Mouse (Mus musculus) liver, embryonic 11.5 days (tissue): ENCODE measurements around the gene Zfp385c. TPM values are rescaled to one million over a fixed set of nuclear protein-coding genes. Genes with fewer than 3 reads are reported as not detected.
"Not testable (repeated sequence)": the region's sequence is repeated elsewhere in the genome, so short reads cannot be mapped to it uniquely, and the experiment has no call there.

Source experiments
- ATAC-seq: fragments of 200-750 bp; cut with Nextera tagmentation; replicated peaks from 2 replicates; pipeline ENCODE4 v1.8.0; 2017; ENCODE audit warnings: moderate number of reproducible peaks, mild to moderate bottlenecking, moderate TSS enrichment, moderate library complexity; ENCODE audit not compliant: low FRiP score
- DNase-seq: peaks from one replicate; pipeline ENCODE4 v3.0.0-alpha.2; 2017; ENCODE audit warnings: low spot score
- H3K27ac ChIP-seq: fragments of 300-500 bp; sonication (generic); 2 replicates; pipeline ENCODE4 v1.5.1; 2014; ENCODE audit warnings: mild to moderate bottlenecking, low read depth, low read length, control low read depth
- H3K27me3 ChIP-seq: fragments of 300-500 bp; sonication (generic); replicated peaks from 2 replicates; pipeline ENCODE4 v1.6.1; 2014; ENCODE audit warnings: low read length, mixed read lengths; ENCODE audit not compliant: control insufficient read depth, insufficient read depth
- H3K36me3 ChIP-seq: fragments of 300-500 bp; sonication (generic); 2 replicates; pipeline ENCODE4 v1.6.1; 2014; ENCODE audit warnings: mild to moderate bottlenecking, low read length, moderate library complexity, mixed read lengths; ENCODE audit not compliant: control insufficient read depth, insufficient read depth
- H3K4me1 ChIP-seq: fragments of 300-500 bp; sonication (generic); replicated peaks from 2 replicates; pipeline ENCODE4 v1.6.1; 2014; ENCODE audit warnings: low read length, mixed read lengths; ENCODE audit not compliant: control insufficient read depth, insufficient read depth
- H3K4me2 ChIP-seq: fragments of 300-500 bp; sonication (generic); 2 replicates; pipeline ENCODE4 v1.6.1; 2014; ENCODE audit warnings: mild to moderate bottlenecking, control low read depth, moderate library complexity
- H3K4me3 ChIP-seq: fragments of 300-500 bp; sonication (generic); 2 replicates; pipeline ENCODE4 v1.5.1; 2014; ENCODE audit warnings: low read depth, low read length, control low read depth
- H3K9ac ChIP-seq: fragments of 300-500 bp; sonication (generic); 2 replicates; pipeline ENCODE4 v1.6.1; 2014; ENCODE audit warnings: low read depth, low read length, control low read depth
- H3K9me3 ChIP-seq: fragments of 300-500 bp; sonication (generic); 2 replicates; pipeline ENCODE4 v1.6.1; 2016; ENCODE audit warnings: low read length, inconsistent platforms, mixed read lengths; ENCODE audit not compliant: control insufficient read depth
- WGBS: fragments of 180-500 bp; shearing (Covaris S2); extraction: QIAGEN DNeasy Blood & Tissue Kit; methylation state at CpG from one replicate; pipeline ENCODE4 v1.1.7; 2014; 5-methylcytosine and 5-hydroxymethylcytosine counted together
- polyA plus RNA-seq: library from polyadenylated mRNA; unstranded; fragments of >200 nt; fragmentation: Nextera tagmentation; extraction: Ambion mirVana; gene quantifications from 2 replicates; pipeline ENCODE4 v1.2.1, GENCODE M21; 2014

Gene Zfp385c
- polyA plus RNA-seq, 1 experiment from 2014 or later = not detected

DNA sequence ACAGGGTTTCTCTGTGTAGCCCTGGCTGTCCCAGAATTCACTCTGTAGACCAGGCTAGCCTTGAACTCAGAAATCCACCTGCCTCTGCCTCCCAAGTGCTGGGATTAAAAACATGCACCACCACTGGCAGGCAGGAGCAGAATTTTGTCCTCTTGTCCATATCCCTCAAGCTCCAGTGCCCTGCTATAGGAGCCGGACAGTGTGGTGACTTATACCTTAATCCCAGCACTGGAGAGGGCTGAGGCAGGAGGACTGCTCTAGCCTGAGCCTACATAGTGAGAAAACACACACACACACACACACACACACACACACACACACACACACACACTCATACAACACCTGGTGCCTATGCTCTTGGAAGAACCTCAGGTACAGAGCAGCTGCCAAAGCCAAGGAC lies 109.8 kb downstream of the Zfp385c start:
- not testable (repeated sequence) for H3K4me1 ChIP-seq, DNase-seq, ATAC-seq, H3K9ac ChIP-seq, H3K4me3 ChIP-seq, H3K27me3 ChIP-seq, H3K4me2 ChIP-seq, H3K9me3 ChIP-seq, H3K27ac ChIP-seq
- H3K36me3 ChIP-seq = peaks cover 52% of the 10 kb centered on the region
- 100% methylated on average over 1 of the region's 1 CpGs for WGBS

DNA sequence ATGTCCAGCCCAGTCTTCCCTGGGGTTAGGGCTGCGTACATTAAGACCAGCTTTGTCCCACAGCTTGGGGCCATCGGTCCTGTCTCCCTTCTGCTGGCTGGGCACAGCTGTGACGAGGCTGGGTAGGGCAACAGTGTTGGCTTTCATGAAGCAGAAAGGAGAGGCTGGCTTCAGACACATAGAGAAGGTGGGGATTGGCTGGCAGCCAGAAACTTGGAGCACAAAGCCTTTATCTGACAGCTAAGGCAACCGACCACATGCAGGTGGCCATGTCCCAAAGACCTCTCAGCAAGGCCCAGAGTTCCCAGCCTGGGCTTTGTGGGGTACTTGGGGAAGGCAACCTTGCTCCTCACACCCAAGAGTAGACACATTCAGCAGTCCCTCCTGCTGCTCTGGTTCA lies 110.5 kb downstream of the Zfp385c start:
- no peaks in the 10 kb centered on the region for H3K9me3 ChIP-seq
- ATAC-seq (no peak), DNase-seq (no peak)
- no peak overlapping the region for H3K27ac ChIP-seq
- no peaks in the 10 kb centered on the region for H3K4me1 ChIP-seq
- WGBS = 89% methylated on average over 4 of the region's 4 CpGs
- peaks cover 46% of the 10 kb centered on the region for H3K36me3 ChIP-seq
- no peak overlapping the region for H3K4me3 ChIP-seq
- no peak overlapping the region for H3K9ac ChIP-seq
- H3K4me2 ChIP-seq = no peak overlapping the region
- no peaks in the 10 kb centered on the region for H3K27me3 ChIP-seq

DNA sequence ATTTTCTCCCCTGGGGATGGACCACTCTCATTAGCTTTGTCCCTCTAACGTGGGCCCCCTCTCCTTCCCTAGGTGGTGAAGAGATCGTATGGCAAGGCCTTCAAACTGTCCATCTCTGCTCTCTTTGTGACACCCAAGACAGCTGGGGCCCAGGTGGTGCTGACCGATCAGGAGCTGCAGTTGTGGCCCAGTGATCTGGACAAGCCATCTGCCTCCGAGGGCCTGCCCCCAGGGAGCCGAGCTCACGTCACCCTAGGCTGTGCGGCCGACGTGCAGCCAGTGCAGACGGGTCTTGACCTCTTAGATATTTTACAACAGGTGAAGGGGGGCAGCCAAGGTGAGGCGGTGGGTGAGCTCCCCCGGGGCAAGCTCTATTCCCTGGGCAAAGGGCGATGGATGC lies 112.0 kb downstream of the Zfp385c start:
- H3K4me3 ChIP-seq = no peak overlapping the region
- peaks cover 4% of the 10 kb centered on the region for H3K4me1 ChIP-seq
- 87% methylated on average over 13 of the region's 13 CpGs for WGBS
- H3K27me3 ChIP-seq = no peaks in the 10 kb centered on the region
- H3K4me2 ChIP-seq = no peak overlapping the region
- no peaks in the 10 kb centered on the region for H3K9me3 ChIP-seq
- no peak overlapping the region for H3K27ac ChIP-seq
- DNase-seq (no peak), ATAC-seq (no peak)
- no peak overlapping the region for H3K9ac ChIP-seq
- H3K36me3 ChIP-seq = peaks cover 37% of the 10 kb centered on the region

DNA sequence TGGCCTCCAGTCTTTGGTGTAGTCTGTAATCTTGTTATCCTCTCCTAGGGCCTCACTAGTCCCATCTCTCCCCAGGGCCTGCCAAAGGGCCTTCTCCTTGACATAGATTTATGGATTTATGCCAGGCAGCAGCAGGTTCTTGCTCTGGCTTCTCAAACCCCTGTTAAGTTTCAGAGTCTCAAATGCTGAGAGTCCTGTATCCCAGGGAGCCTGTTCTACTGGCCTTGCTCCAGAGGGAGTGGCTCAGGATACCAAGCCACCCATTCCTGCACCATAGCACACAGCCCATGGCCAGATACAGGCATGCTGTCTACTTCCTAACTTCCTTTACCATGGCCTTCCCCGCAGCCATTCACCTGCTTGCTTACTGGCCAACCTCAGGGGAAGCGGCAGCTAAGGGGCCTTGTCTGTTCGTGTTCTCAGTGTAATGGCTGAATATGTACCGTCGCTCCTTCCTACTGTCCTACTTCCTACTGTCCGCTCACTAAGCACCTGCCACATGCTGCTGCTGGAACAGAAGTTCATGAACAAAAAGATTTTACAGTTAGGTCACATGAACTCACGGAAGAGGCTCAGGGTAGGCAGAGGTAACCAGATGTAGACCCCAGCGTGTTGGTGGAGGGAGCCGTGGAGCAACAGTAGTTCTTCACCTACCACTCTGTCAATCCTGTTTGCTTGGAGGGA lies 113.0 kb downstream of the Zfp385c start:
- no peak for ATAC-seq
- peaks cover 33% of the 10 kb centered on the region for H3K36me3 ChIP-seq
- 90% methylated on average over 9 of the region's 9 CpGs for WGBS

DNA sequence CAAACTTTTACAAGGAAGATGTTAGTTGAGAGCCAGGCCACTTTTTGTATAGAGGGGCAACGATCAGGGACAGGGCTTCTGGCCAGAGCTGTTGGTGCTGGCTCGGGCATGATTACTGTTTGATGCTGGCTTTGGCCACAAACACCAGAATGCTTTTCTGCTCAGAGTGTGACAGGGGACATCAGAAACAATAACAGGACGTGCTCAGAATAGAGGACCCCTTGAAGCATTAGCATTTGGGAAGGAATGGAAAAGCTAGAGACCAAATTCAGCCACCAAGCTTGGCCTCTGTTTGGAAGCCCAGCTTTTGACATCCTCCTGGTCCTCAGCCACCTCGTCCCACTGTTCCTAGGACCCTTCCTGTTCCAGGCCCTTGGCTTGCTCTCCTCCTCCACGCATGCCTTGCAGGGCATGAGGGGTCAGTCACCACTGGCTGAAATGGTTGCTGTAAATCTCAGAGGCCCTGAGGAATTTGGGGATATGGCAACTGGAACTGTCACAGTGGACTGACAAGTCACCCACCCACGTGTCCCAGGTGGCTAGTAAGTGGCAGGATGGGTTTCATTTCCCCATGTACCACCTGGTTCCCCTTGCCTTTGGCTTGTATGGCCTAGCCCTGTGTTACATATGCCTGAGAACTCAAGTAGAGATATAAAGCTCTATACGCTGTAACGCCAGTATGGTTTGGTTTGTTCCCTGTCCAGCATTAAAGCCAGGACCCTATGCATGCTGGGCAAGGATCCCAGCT lies 114.2 kb downstream of the Zfp385c start:
- Histone ChIP-seq H3K27me3 (no peaks in the 10 kb centered on the region), H3K36me3 (peaks cover 23% of the 10 kb centered on the region), H3K9ac (no peak overlapping the region), H3K4me1 (peaks cover 8% of the 10 kb centered on the region), H3K9me3 (no peaks in the 10 kb centered on the region), H3K4me2 (no peak overlapping the region), H3K4me3 (no peak overlapping the region), H3K27ac (no peak overlapping the region)
- ATAC-seq = no peak
- WGBS = 80% methylated on average over 8 of the region's 8 CpGs
- no peak for DNase-seq

More for the DNA sequence above, 113.0 kb downstream of the Zfp385c start:
- H3K4me1 ChIP-seq = peaks cover 8% of the 10 kb centered on the region
- H3K9me3 ChIP-seq = no peaks in the 10 kb centered on the region
- H3K27ac ChIP-seq = no peak overlapping the region
- no peak overlapping the region for H3K4me2 ChIP-seq
- no peak overlapping the region for H3K9ac ChIP-seq
- no peak for DNase-seq
- no peaks in the 10 kb centered on the region for H3K27me3 ChIP-seq
- H3K4me3 ChIP-seq = no peak overlapping the region

Other genes starting within 250 kb of the Zfp385c start
- gene Klhl11, start 219.7 kb downstream of the Zfp385c start, polyA plus RNA-seq = 6.3 and 6.7 TPM in 2 replicates
- 159 and 194 TPM in 2 replicates for gene Acly, start 164.5 kb downstream of the Zfp385c start, polyA plus RNA-seq
- 0.18 and 0.26 TPM in 2 replicates for gene Ttc25, start 146.8 kb downstream of the Zfp385c start, polyA plus RNA-seq
- gene Cnp, start 117.6 kb downstream of the Zfp385c start, polyA plus RNA-seq = 19.4 and 19.7 TPM in 2 replicates
- 35.4 and 36.5 TPM in 2 replicates for gene Nkiras2, start 73.2 kb downstream of the Zfp385c start, polyA plus RNA-seq
- 70.6 and 70.8 TPM in 2 replicates for gene Dnajc7, start 72.3 kb downstream of the Zfp385c start, polyA plus RNA-seq
- gene Dhx58, start 11.8 kb upstream of the Zfp385c start, polyA plus RNA-seq = 2.5 and 3.7 TPM in 2 replicates
- gene Kat2a, start 20.0 kb upstream of the Zfp385c start, polyA plus RNA-seq = 66.3 and 75.7 TPM in 2 replicates
- 0.27 and 0.30 TPM in 2 replicates for gene Hspb9, start 21.4 kb upstream of the Zfp385c start, polyA plus RNA-seq
- 51.2 TPM in 2 replicates for gene Rab5c, start 45.8 kb upstream of the Zfp385c start, polyA plus RNA-seq
- gene Kcnh4, start 67.5 kb upstream of the Zfp385c start, polyA plus RNA-seq = not detected in 2 replicates
- not detected in 2 replicates for gene Hcrt, start 70.5 kb upstream of the Zfp385c start, polyA plus RNA-seq
- 3.1 and 3.8 TPM in 2 replicates for gene Ghdc, start 78.5 kb upstream of the Zfp385c start, polyA plus RNA-seq
- 46.0 and 50.1 TPM in 2 replicates for gene Stat5b, start 158.3 kb upstream of the Zfp385c start, polyA plus RNA-seq
- gene Stat5a, start 166.9 kb upstream of the Zfp385c start, polyA plus RNA-seq = 26.3 and 27.8 TPM in 2 replicates
- 52.9 and 57.3 TPM in 2 replicates for gene Stat3, start 247.1 kb upstream of the Zfp385c start, polyA plus RNA-seq